14 mouse cellular contexts compared by ENCODE assay signal in the genomic region with DNA sequence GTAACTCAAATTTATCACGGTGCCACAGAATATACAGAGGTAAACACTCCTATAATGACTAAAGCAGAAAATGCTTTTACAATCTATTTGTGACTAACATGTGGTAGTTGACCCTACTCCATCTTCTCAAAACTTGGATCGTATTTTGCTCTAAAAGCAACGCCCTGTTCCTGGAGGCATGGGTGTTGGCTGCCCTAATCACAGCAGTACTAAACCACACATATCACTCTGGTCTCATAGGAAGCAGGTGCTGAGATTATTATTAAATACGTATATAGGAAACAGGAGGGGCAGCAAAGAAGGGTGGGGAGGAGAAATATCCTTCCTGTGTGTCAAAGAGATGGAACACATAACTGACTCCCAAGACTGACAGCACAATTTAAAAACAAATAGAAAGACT.
"Had no signal": no experiment of that assay in that cellular context is flagged by ENCODE, and none has a peak within 500 bp of the region (broad histone marks: within the 10 kb centered on the region; RNA-seq: fewer than 3 reads in every experiment).

No protein-coding gene starts in this region.

- H3K36me3 ChIP-seq: limb, embryonic 10.5 days; liver, embryonic 15.5 days; midbrain, embryonic 10.5 days; neural tube, embryonic 15.5 days had no signal

- H3K4me2 ChIP-seq: liver, embryonic 11.5 days; liver, embryonic 15.5 days; neural tube, embryonic 15.5 days had no signal

- DNase-seq: kidney, adult 11 months; kidney, adult 9 months; kidney, postnatal 10 days; midbrain, embryonic 14.5 days; right cerebral cortex, adult 18-20 months; right cerebral cortex, postnatal 25 days; thymus, postnatal 36 days had no signal

- H3K9me3 ChIP-seq: limb, embryonic 10.5 days; liver, embryonic 15.5 days; midbrain, embryonic 10.5 days; neural tube, embryonic 15.5 days had no signal

- H3K27me3 ChIP-seq: liver, embryonic 15.5 days; neural tube, embryonic 15.5 days had no signal

- H3K4me1 ChIP-seq: liver, embryonic 15.5 days; midbrain, embryonic 10.5 days had no signal

- H3K9ac ChIP-seq: liver, embryonic 15.5 days; neural tube, embryonic 15.5 days had no signal

- H3K4me3 ChIP-seq: left cerebral cortex, adult 2 months; limb, embryonic 10.5 days; liver, embryonic 15.5 days; midbrain, embryonic 10.5 days; myocyte; neural tube, embryonic 15.5 days had no signal

- H3K27ac ChIP-seq: left cerebral cortex, adult 2 months; limb, embryonic 10.5 days; liver, embryonic 15.5 days; midbrain, embryonic 10.5 days; neural tube, embryonic 15.5 days had no signal
